Mouse (Mus musculus) hindbrain, postnatal 0 days (tissue): ENCODE data around the gene Racgap1. TPM values are rescaled to one million over a fixed set of nuclear protein-coding genes. Genes with fewer than 3 reads are reported as not detected.

Source experiments
- ATAC-seq: fragments of 200-750 bp; cut with Nextera tagmentation; 2 replicates; pipeline ENCODE4 v1.8.0; 2017; ENCODE audit warnings: mild to moderate bottlenecking, moderate TSS enrichment, moderate library complexity
- DNase-seq: peaks from one replicate; pipeline ENCODE4 v3.0.0-alpha.2; 2015; ENCODE audit warnings: low spot score
- H3K27ac ChIP-seq: fragments of 300-500 bp; sonication (generic); 2 replicates; pipeline ENCODE4 v1.5.1; 2014; ENCODE audit warnings: mild to moderate bottlenecking
- H3K27me3 ChIP-seq: fragments of 300-500 bp; sonication (generic); 2 replicates; pipeline ENCODE4 v1.6.1; 2014; ENCODE audit warnings: low read length, mixed read lengths; ENCODE audit not compliant: insufficient read depth
- H3K36me3 ChIP-seq: fragments of 300-500 bp; sonication (generic); 2 replicates; pipeline ENCODE4 v1.6.1; 2014; ENCODE audit warnings: low read length, mixed read lengths; ENCODE audit not compliant: insufficient read depth
- H3K4me1 ChIP-seq: fragments of 300-500 bp; sonication (generic); 2 replicates; pipeline ENCODE4 v1.6.1; 2014; ENCODE audit warnings: antibody characterized with exemption, low read length, mixed read lengths; ENCODE audit not compliant: insufficient read depth
- H3K4me2 ChIP-seq: fragments of 300-500 bp; sonication (generic); 2 replicates; pipeline ENCODE4 v1.6.1; 2014; ENCODE audit warnings: low read depth, mild to moderate bottlenecking, low read length, moderate library complexity, mixed read lengths
- H3K4me3 ChIP-seq: fragments of 300-500 bp; sonication (generic); 2 replicates; pipeline ENCODE4 v1.5.1; 2014; ENCODE audit warnings: low read length
- H3K9ac ChIP-seq: fragments of 300-500 bp; sonication (generic); replicated peaks from 2 replicates; pipeline ENCODE4 v1.6.1; 2014; ENCODE audit warnings: mild to moderate bottlenecking, low read length, moderate library complexity, mixed read lengths
- H3K9me3 ChIP-seq: fragments of 300-500 bp; sonication (generic); 2 replicates; pipeline ENCODE4 v1.6.1; 2016; ENCODE audit warnings: low read length, mixed read lengths
- CTCF ChIP-seq: IDR thresholded peaks from 2 replicates; pipeline ENCODE4 v1.5.1; 2016; ENCODE audit warnings: antibody characterized with exemption, control low read depth, low read depth
- WGBS: fragments of 180-500 bp; shearing (Covaris S2); extraction: QIAGEN DNeasy Blood & Tissue Kit; methylation state at CpG from one replicate; pipeline ENCODE4 v1.1.7; 2014; 5-methylcytosine and 5-hydroxymethylcytosine counted together
- polyA plus RNA-seq: library from polyadenylated mRNA; unstranded; fragments of >200 nt; fragmentation: Nextera tagmentation; extraction: Ambion mirVana; gene quantifications from 2 replicates; pipeline ENCODE4 v1.2.1, GENCODE M21; 2015
- total RNA-seq: library from RNA; depleted of rRNA; stranded (reverse); fragments of >200 nt; gene quantifications from 2 replicates; pipeline ENCODE4 v1.2.3, GENCODE M21; 2014

Gene Racgap1
- total and polyA plus RNA-seq, 2 experiments from 2014 or later: 46.4 to 49.7 TPM

GRCm38 (mm10) chr15:99648326-99648725 lies 3.1 kb downstream of the Racgap1 start:
- ATAC-seq: no peak

GRCm38 (mm10) chr15:99644776-99645175 lies 6.7 kb downstream of the Racgap1 start:
- no peak overlapping the region for H3K4me3 ChIP-seq
- no peak for TF ChIP-seq CTCF
- H3K27ac ChIP-seq: peak overlapping the region; percentile 32
- H3K36me3 ChIP-seq: no peaks in the 10 kb centered on the region
- 17% methylated on average over 7 of the region's 7 CpGs for WGBS
- H3K4me1 ChIP-seq: peaks cover 15% of the 10 kb centered on the region
- ATAC-seq: no peak
- DNase-seq: peak; percentile 65
- peak overlapping the region; percentile 6; the same call in 1 of the 2 replicates for H3K4me2 ChIP-seq
- no peaks in the 10 kb centered on the region for H3K9me3 ChIP-seq
- H3K27me3 ChIP-seq: no peaks in the 10 kb centered on the region
- H3K9ac ChIP-seq: no peak overlapping the region

More at GRCm38 (mm10) chr15:99648326-99648725, 3.1 kb downstream of the Racgap1 start:
- H3K4me1 ChIP-seq: peaks cover 15% of the 10 kb centered on the region
- no peak overlapping the region for H3K4me3 ChIP-seq
- DNase-seq: peak; percentile 49
- no peak for TF ChIP-seq CTCF
- H3K27ac ChIP-seq: peak overlapping the region; percentile 36; the same call in 1 of the 2 replicates
- 17% methylated on average over 4 of the region's 4 CpGs for WGBS
- no peaks in the 10 kb centered on the region for H3K27me3 ChIP-seq
- no peak overlapping the region for H3K9ac ChIP-seq
- H3K36me3 ChIP-seq: no peaks in the 10 kb centered on the region
- H3K4me2 ChIP-seq: 0 out of 2 replicates have a peak overlapping the region, but pooled peaks have one; percentile 98
- H3K9me3 ChIP-seq: no peaks in the 10 kb centered on the region

GRCm38 (mm10) chr15:99643832-99644231 lies 7.6 kb downstream of the Racgap1 start:
- no peak overlapping the region for H3K27ac ChIP-seq

GRCm38 (mm10) chr15:99642622-99643021 lies 8.8 kb downstream of the Racgap1 start:
- H3K4me1 ChIP-seq: peaks cover 2% of the 10 kb centered on the region; the same call in 1 of the 2 replicates
- no peaks in the 10 kb centered on the region for H3K27me3 ChIP-seq
- H3K9me3 ChIP-seq: no peaks in the 10 kb centered on the region
- DNase-seq (no peak), ATAC-seq (no peak)
- no peaks in the 10 kb centered on the region for H3K36me3 ChIP-seq
- no peak for TF ChIP-seq CTCF
- no peak overlapping the region for H3K4me3 ChIP-seq
- H3K4me2 ChIP-seq: no peak overlapping the region
- no peak overlapping the region for H3K9ac ChIP-seq
- H3K27ac ChIP-seq: no peak overlapping the region
- WGBS: 51% methylated on average over 6 of the region's 6 CpGs

More at GRCm38 (mm10) chr15:99643832-99644231, 7.6 kb downstream of the Racgap1 start:
- ATAC-seq (no peak), DNase-seq (no peak)
- no peaks in the 10 kb centered on the region for H3K27me3 ChIP-seq
- no peak for TF ChIP-seq CTCF
- 70% methylated on average over 10 of the region's 10 CpGs for WGBS
- no peak overlapping the region for H3K4me3 ChIP-seq
- no peaks in the 10 kb centered on the region for H3K36me3 ChIP-seq
- no peak overlapping the region for H3K9ac ChIP-seq
- H3K4me1 ChIP-seq: peaks cover 10% of the 10 kb centered on the region
- H3K9me3 ChIP-seq: no peaks in the 10 kb centered on the region
- no peak overlapping the region for H3K4me2 ChIP-seq

DNA sequence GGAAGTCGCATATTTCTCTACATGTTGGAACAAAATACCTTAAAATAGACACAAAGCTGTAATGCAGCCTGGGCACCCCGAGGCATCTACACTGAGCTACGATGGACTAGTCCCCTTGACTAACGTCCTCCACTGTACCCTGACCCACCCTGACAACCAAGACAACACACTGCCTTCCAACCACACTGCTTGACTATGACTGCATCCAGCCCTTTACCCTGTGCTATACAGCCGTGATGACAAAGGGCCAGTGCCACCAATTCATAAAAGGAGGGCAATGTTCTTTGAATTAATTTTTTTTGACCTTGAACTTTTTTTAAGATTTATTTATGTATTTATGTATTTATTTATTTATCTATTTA lies 13.4 kb downstream of the Racgap1 start:
- no peak for TF ChIP-seq CTCF
- ATAC-seq (no peak), DNase-seq (no peak)
- Histone ChIP-seq H3K4me1 (no peaks in the 10 kb centered on the region), H3K4me2 (no peak overlapping the region), H3K9ac (no peak overlapping the region), H3K36me3 (peaks cover 13% of the 10 kb centered on the region), H3K27ac (peak overlapping the region; percentile 32), H3K4me3 (no peak overlapping the region), H3K27me3 (no peaks in the 10 kb centered on the region), H3K9me3 (no peaks in the 10 kb centered on the region)
- WGBS: 72% methylated on average over 5 of the region's 5 CpGs

DNA sequence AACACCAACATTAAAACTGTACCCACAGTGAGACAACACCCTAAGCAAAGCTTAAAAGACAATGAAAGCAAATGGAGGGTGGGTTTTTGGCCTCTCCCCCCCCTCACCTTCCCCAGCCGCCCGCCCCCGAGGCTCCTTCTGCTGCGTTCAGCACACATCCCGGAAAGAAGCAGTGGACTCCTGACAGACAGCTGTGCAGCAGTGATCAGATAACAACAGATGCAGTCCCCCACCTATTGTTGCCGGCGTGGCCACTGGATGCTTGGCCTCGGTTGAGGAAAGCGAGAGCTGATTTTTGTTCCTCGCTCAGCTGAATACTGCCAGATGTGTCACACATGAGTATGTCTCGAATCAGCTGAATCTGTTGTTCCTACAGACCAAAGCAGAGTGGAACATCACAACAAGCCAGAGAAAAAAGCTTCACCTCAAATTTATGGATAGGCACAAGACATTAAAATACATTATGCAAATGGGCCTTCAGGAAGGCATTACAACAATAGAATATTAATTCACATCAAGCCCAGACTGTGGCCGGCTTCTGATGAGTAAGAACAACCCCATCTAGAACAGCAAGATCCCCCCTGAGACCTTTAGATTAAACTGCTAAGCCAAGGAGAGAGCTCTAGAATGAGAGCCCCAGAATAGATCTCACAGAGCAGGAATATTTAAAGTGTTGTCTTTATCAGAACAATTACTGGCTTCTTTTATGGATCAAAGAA lies 13.9 kb downstream of the Racgap1 start:
- peaks cover 13% of the 10 kb centered on the region for H3K36me3 ChIP-seq
- no peak overlapping the region for H3K9ac ChIP-seq
- WGBS: 48% methylated on average over 12 of the region's 12 CpGs
- ATAC-seq (peak; percentile 55; the same call in 1 of the 2 replicates), DNase-seq (peak; percentile 46)
- no peak overlapping the region for H3K4me3 ChIP-seq
- no peak for TF ChIP-seq CTCF
- H3K4me1 ChIP-seq: no peaks in the 10 kb centered on the region
- peak overlapping the region; percentile 32 for H3K27ac ChIP-seq
- peak overlapping the region; percentile 7; the same call in 1 of the 2 replicates for H3K4me2 ChIP-seq
- no peaks in the 10 kb centered on the region for H3K27me3 ChIP-seq
- no peaks in the 10 kb centered on the region for H3K9me3 ChIP-seq

DNA sequence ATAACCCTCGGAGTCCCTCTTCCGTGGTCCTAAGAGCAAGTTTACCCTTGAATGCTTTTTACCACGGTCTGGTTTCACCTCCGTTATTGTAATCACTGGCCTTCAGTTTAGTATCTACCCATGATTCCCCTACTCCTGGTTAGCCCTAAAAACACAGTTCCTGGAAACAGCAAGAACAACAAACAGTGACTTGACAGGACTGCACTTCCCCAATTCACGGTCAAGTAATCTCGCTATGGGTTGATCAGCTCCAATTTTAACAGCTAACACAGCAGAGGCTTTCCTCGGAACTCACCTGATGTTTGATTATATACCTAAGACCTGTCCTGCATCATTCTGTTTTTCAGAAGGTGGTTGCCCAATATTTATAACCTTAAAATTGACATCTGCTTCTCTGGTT lies 16.8 kb downstream of the Racgap1 start:
- ATAC-seq (no peak), DNase-seq (no peak)
- Histone ChIP-seq H3K36me3 (peaks cover 13% of the 10 kb centered on the region), H3K27me3 (no peaks in the 10 kb centered on the region), H3K27ac (no peak overlapping the region), H3K9me3 (no peaks in the 10 kb centered on the region), H3K4me3 (no peak overlapping the region), H3K9ac (no peak overlapping the region), H3K4me2 (no peak overlapping the region), H3K4me1 (no peaks in the 10 kb centered on the region)
- 91% methylated on average over 7 of the region's 7 CpGs for WGBS
- no peak for TF ChIP-seq CTCF
